Mouse (Mus musculus) lung, postnatal 0 days (tissue): ENCODE data around the gene Gm10401.

Source experiments
- CTCF ChIP-seq: IDR thresholded peaks from 2 replicates; pipeline ENCODE4 v1.5.1; 2016; ENCODE audit warnings: antibody characterized with exemption, mild to moderate bottlenecking
- EP300 ChIP-seq: IDR thresholded peaks from 2 replicates; pipeline ENCODE4 v1.6.1; 2016; ENCODE audit warnings: antibody characterized with exemption, mild to moderate bottlenecking, control low read depth

DNA sequence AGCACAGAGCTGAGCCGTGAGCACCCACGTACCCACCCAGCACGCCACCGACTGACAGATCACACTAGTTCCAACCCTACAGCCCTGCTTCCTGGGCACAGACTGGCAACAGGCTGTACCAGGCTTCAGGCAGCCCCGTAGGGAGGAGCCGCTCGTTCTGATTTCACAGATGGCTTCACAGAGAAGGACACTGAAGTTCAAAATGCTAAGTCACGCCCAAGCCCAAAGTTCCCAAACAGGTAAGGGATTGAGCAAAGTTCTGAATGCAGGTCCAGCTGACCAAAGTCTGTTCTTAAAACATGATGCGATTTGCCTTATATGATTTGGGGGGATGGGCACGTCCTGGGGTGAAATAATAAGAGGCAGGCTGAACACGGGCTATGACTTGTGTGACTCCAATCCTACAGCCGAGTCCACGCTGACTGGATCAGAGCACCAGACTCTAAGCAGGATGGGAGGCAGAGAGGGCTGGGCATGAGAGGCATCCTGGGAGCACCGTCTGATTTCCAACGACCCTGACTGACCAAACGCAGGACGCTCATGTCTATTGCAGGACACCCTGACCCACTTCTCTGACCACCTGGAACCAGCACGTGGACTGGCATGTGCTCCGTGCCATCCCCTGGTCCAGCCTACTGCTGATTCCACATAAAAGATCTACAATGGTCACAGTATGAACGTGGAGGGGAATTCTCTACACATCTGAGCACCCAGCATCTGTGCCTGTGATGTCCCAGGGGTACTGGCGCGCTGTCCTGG lies 29.5 kb upstream of the Gm10401 start:
- TF ChIP-seq CTCF, result no peak
- TF ChIP-seq EP300, result no peak
